Mouse (Mus musculus) midbrain, embryonic 16.5 days (tissue): ENCODE results near the gene Ifna14. TPM values are rescaled to one million over a fixed set of nuclear protein-coding genes. Genes with fewer than 3 reads are reported as not detected.

Experiments
- ATAC-seq: fragments of 200-750 bp; cut with Nextera tagmentation; 2 replicates; pipeline ENCODE4 v1.8.0; 2017; ENCODE audit warnings: moderate TSS enrichment
- H3K27ac ChIP-seq: fragments of 300-500 bp; sonication (generic); 2 replicates; pipeline ENCODE4 v1.5.1; 2014; ENCODE audit warnings: mild to moderate bottlenecking, low read length, mixed read lengths
- H3K27me3 ChIP-seq: fragments of 300-500 bp; sonication (generic); 2 replicates; pipeline ENCODE4 v1.6.1; 2014; ENCODE audit warnings: low read depth, low read length, mixed read lengths; ENCODE audit not compliant: control insufficient read depth, insufficient read depth
- H3K36me3 ChIP-seq: fragments of 300-500 bp; sonication (generic); 2 replicates; pipeline ENCODE4 v1.6.1; 2014; ENCODE audit warnings: mild to moderate bottlenecking, low read length, moderate library complexity, mixed read lengths; ENCODE audit not compliant: control insufficient read depth, insufficient read depth
- H3K4me1 ChIP-seq: fragments of 300-500 bp; sonication (generic); 2 replicates; pipeline ENCODE4 v1.6.1; 2014; ENCODE audit warnings: mild to moderate bottlenecking, low read length, mixed read lengths; ENCODE audit not compliant: control insufficient read depth, insufficient read depth
- H3K4me2 ChIP-seq: fragments of 300-500 bp; sonication (generic); 2 replicates; pipeline ENCODE4 v1.6.1; 2014; ENCODE audit warnings: mild to moderate bottlenecking, low read length, mixed read lengths
- H3K4me3 ChIP-seq: fragments of 300-500 bp; sonication (generic); 2 replicates; pipeline ENCODE4 v1.5.1; 2014; ENCODE audit warnings: low read depth, mild to moderate bottlenecking, low read length, moderate library complexity, mixed read lengths
- H3K9ac ChIP-seq: fragments of 300-500 bp; sonication (generic); 2 replicates; pipeline ENCODE4 v1.6.1; 2014; ENCODE audit warnings: low read depth, low read length, mixed read lengths
- H3K9me3 ChIP-seq: fragments of 300-500 bp; sonication (generic); replicated peaks from 2 replicates; pipeline ENCODE4 v1.6.1; 2014; ENCODE audit warnings: mild to moderate bottlenecking, low read length, mixed read lengths; ENCODE audit not compliant: control insufficient read depth, poor library complexity, severe bottlenecking
- WGBS: fragments of 180-500 bp; shearing (Covaris S2); extraction: QIAGEN DNeasy Blood & Tissue Kit; methylation state at CpG from one replicate; pipeline ENCODE4 v1.1.7; 2014; 5-methylcytosine and 5-hydroxymethylcytosine counted together
- polyA plus RNA-seq: library from polyadenylated mRNA; unstranded; fragments of >200 nt; fragmentation: Nextera tagmentation; extraction: Ambion mirVana; gene quantifications from 2 replicates; pipeline ENCODE4 v1.2.1, GENCODE M21; 2015

Gene Ifna14
- polyA plus RNA-seq, 1 experiment from 2014 or later: not detected

- Histone ChIP-seq H3K4me2 (no peak overlapping the region), H3K4me1 (no peaks in the 10 kb centered on the region), H3K27ac (no peak overlapping the region), H3K9ac (no peak overlapping the region), H3K36me3 (no peaks in the 10 kb centered on the region), H3K27me3 (no peaks in the 10 kb centered on the region), H3K4me3 (no peak overlapping the region), H3K9me3 (no peaks in the 10 kb centered on the region)
- 81% methylated on average over 7 of the region's 7 CpGs for WGBS
- ATAC-seq: no peak
These were observed 35.0 kb downstream of the Ifna14 start for GRCm38 (mm10) chr4:88536640-88537039.

- no peaks in the 10 kb centered on the region for H3K36me3 ChIP-seq
- ATAC-seq: no peak
- H3K4me3 ChIP-seq: no peak overlapping the region
- H3K27ac ChIP-seq: no peak overlapping the region
- H3K27me3 ChIP-seq: no peaks in the 10 kb centered on the region
- no peak overlapping the region for H3K4me2 ChIP-seq
- no peak overlapping the region for H3K9ac ChIP-seq
- H3K4me1 ChIP-seq: no peaks in the 10 kb centered on the region
- no peaks in the 10 kb centered on the region for H3K9me3 ChIP-seq
- 92% methylated on average over 1 of the region's 1 CpGs for WGBS
These were observed 35.9 kb downstream of the Ifna14 start for GRCm38 (mm10) chr4:88535742-88536141.

GRCm38 (mm10) chr4:88534903-88535302 lies 36.7 kb downstream of the Ifna14 start:
- WGBS: 84% methylated on average over 1 of the region's 1 CpGs
- H3K27ac ChIP-seq: no peak overlapping the region
- ATAC-seq: no peak

GRCm38 (mm10) chr4:88533499-88533898 lies 38.1 kb downstream of the Ifna14 start:
- Histone ChIP-seq H3K9me3 (no peaks in the 10 kb centered on the region), H3K27ac (no peak overlapping the region), H3K4me1 (no peaks in the 10 kb centered on the region), H3K36me3 (no peaks in the 10 kb centered on the region), H3K4me2 (no peak overlapping the region), H3K27me3 (no peaks in the 10 kb centered on the region), H3K4me3 (no peak overlapping the region), H3K9ac (no peak overlapping the region)
- no peak for ATAC-seq
- 94% methylated on average over 2 of the region's 2 CpGs for whole genome bisulfite sequencing

More at GRCm38 (mm10) chr4:88534903-88535302, 36.7 kb downstream of the Ifna14 start:
- Histone ChIP-seq H3K9ac (no peak overlapping the region), H3K36me3 (no peaks in the 10 kb centered on the region), H3K4me2 (no peak overlapping the region), H3K4me1 (no peaks in the 10 kb centered on the region), H3K4me3 (no peak overlapping the region), H3K27me3 (no peaks in the 10 kb centered on the region), H3K9me3 (no peaks in the 10 kb centered on the region)

- no peak overlapping the region for H3K4me3 ChIP-seq
- 84% methylated on average over 2 of the region's 2 CpGs for WGBS
- no peak overlapping the region for H3K4me2 ChIP-seq
- no peaks in the 10 kb centered on the region for H3K9me3 ChIP-seq
- H3K9ac ChIP-seq: no peak overlapping the region
- H3K36me3 ChIP-seq: no peaks in the 10 kb centered on the region
- H3K27ac ChIP-seq: no peak overlapping the region
- no peaks in the 10 kb centered on the region for H3K4me1 ChIP-seq
- H3K27me3 ChIP-seq: no peaks in the 10 kb centered on the region
- ATAC-seq: no peak
These were observed 40.7 kb downstream of the Ifna14 start for GRCm38 (mm10) chr4:88530892-88531291.

- H3K4me3 ChIP-seq: no peak overlapping the region
- H3K27me3 ChIP-seq: no peaks in the 10 kb centered on the region
- no peaks in the 10 kb centered on the region for H3K36me3 ChIP-seq
- H3K9me3 ChIP-seq: no peaks in the 10 kb centered on the region
- H3K9ac ChIP-seq: no peak overlapping the region
- no peaks in the 10 kb centered on the region for H3K4me1 ChIP-seq
- H3K27ac ChIP-seq: no peak overlapping the region
- WGBS: 73% methylated on average over 4 of the region's 4 CpGs
- no peak for ATAC-seq
- no peak overlapping the region for H3K4me2 ChIP-seq
These were observed 41.3 kb downstream of the Ifna14 start for GRCm38 (mm10) chr4:88530271-88530670.

GRCm38 (mm10) chr4:88526379-88527049 lies 45.1 kb downstream of the Ifna14 start:
- no peaks in the 10 kb centered on the region for H3K4me1 ChIP-seq
- 86% methylated on average over 5 of the region's 5 CpGs for WGBS

GRCm38 (mm10) chr4:88525393-88525792 lies 46.2 kb downstream of the Ifna14 start:
- H3K4me2 ChIP-seq: no peak overlapping the region
- H3K4me3 ChIP-seq: no peak overlapping the region
- WGBS: 81% methylated on average over 3 of the region's 3 CpGs
- H3K36me3 ChIP-seq: no peaks in the 10 kb centered on the region
- no peak for ATAC-seq
- H3K9me3 ChIP-seq: no peaks in the 10 kb centered on the region
- no peak overlapping the region for H3K27ac ChIP-seq
- H3K9ac ChIP-seq: no peak overlapping the region
- H3K4me1 ChIP-seq: no peaks in the 10 kb centered on the region
- H3K27me3 ChIP-seq: no peaks in the 10 kb centered on the region

More at GRCm38 (mm10) chr4:88526379-88527049, 45.1 kb downstream of the Ifna14 start:
- H3K36me3 ChIP-seq: no peaks in the 10 kb centered on the region
- ATAC-seq: no peak
- no peak overlapping the region for H3K4me3 ChIP-seq
- H3K27ac ChIP-seq: no peak overlapping the region
- H3K9me3 ChIP-seq: no peaks in the 10 kb centered on the region
- H3K9ac ChIP-seq: no peak overlapping the region
- no peaks in the 10 kb centered on the region for H3K27me3 ChIP-seq
- H3K4me2 ChIP-seq: no peak overlapping the region

GRCm38 (mm10) chr4:88523241-88523640 lies 48.4 kb downstream of the Ifna14 start:
- Histone ChIP-seq H3K36me3 (no peaks in the 10 kb centered on the region), H3K4me2 (no peak overlapping the region), H3K27me3 (no peaks in the 10 kb centered on the region), H3K9me3 (no peaks in the 10 kb centered on the region), H3K4me1 (no peaks in the 10 kb centered on the region), H3K9ac (no peak overlapping the region), H3K4me3 (no peak overlapping the region), H3K27ac (no peak overlapping the region)
- ATAC-seq: no peak
